Mouse (Mus musculus) thymus, adult 2 months (tissue): ENCODE results near the gene Plekhh1.

Experiments
- CTCF ChIP-seq: fragments of 200-500 bp; IDR thresholded peaks from 2 replicates; pipeline ENCODE4 v1.5.1; 2012; ENCODE audit warnings: mild to moderate bottlenecking, control low read depth, low read length, moderate library complexity, borderline replicate concordance; ENCODE audit not compliant: control insufficient read depth, poor library complexity, insufficient read depth; ENCODE audit errors: extremely low read depth
- POLR2A ChIP-seq: fragments of 200-500 bp; IDR thresholded peaks from 2 replicates; pipeline ENCODE4 v1.6.1; 2012; ENCODE audit warnings: mild to moderate bottlenecking, low read length, control low read depth, moderate library complexity; ENCODE audit not compliant: control insufficient read depth, poor library complexity, insufficient read depth; ENCODE audit errors: extremely low read depth

GRCm38 (mm10) chr12:79064451-79064850 is 35.5 kb downstream of the Plekhh1 start:
- TF ChIP-seq CTCF (no peak), POLR2A (no peak)
